ENCODE assay signal across 13 mouse cellular contexts in the genomic region with DNA sequence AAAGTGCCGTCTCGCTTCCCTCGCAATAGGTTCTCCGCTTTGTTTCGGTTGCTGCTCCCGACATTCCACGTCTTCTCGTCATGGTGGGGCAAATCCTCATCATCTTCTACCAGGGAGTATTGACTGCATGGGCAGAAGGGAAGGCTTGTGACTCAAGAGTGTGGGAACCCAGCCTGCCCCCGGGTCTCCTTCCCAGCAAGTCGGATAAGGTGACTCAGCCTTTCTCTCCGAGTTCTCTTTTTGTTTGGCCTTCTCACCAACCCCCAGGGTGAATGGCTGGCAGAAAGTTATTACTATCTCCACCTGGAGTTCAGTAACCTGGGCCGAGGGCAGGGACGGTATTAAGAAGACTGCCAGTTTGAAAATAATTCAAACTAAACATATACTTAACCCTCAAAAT.
DNase-seq lines count a peak whose midpoint lies in the region.
"Had no signal": no experiment of that assay in that cellular context is flagged by ENCODE, and none has a peak within 500 bp of the region (broad histone marks: within the 10 kb centered on the region; RNA-seq: fewer than 3 reads in every experiment).

No protein-coding gene starts in this region.

- DNase-seq in heart, adult 11 months = peak; percentile 75
- no peak for DNase-seq in heart, postnatal 10 days
- DNase-seq in right cerebral cortex, adult 18-20 months = peak; percentile 48
- DNase-seq in right cerebral cortex, postnatal 36 days (ENCODE audit: low spot score in 2 of 2) = no peak
- no peak for DNase-seq in thymus, postnatal 14 days
- DNase-seq: adrenal gland, adult 2 months; adrenal gland, postnatal 10 days; adrenal gland, postnatal 25 days; cerebellum, adult 11-12 months; cerebellum, adult 9-10 months; cerebellum, postnatal 10 days; cerebellum, postnatal 25 days; forebrain, postnatal 0 days had no signal

- intact Hi-C loops in heart, postnatal 10 days (cut with DNase I) = no loop called here

Comparison
In these comparisons a context has a peak if more than half of its experiments do, and no peak if none do; other contexts are left out.
1. DNase-seq: peak in heart, adult 11 months (single experiment) and right cerebral cortex, adult 18-20 months (single experiment); none in heart, postnatal 10 days (0 of 2), right cerebral cortex, postnatal 36 days (0 of 2) and thymus, postnatal 14 days (single experiment).